Mouse (Mus musculus) neural tube, embryonic 14.5 days (tissue): ENCODE data around the gene Ccdc42. TPM values are rescaled to one million over a fixed set of nuclear protein-coding genes. Genes with fewer than 3 reads are reported as not detected.

Experiments
- ATAC-seq: fragments of 200-750 bp; cut with Nextera tagmentation; 2 replicates; pipeline ENCODE4 v1.8.0; 2017; ENCODE audit warnings: low read depth, mild to moderate bottlenecking, moderate TSS enrichment, moderate library complexity
- H3K27ac ChIP-seq: fragments of 300-500 bp; sonication (generic); 2 replicates; pipeline ENCODE4 v1.5.1; 2014; ENCODE audit warnings: low read depth, mild to moderate bottlenecking, control low read depth, low read length, moderate library complexity, mixed read lengths
- H3K27me3 ChIP-seq: fragments of 300-500 bp; sonication (generic); 2 replicates; pipeline ENCODE4 v1.6.1; 2014; ENCODE audit warnings: low read length; ENCODE audit not compliant: control insufficient read depth, insufficient read depth
- H3K36me3 ChIP-seq: fragments of 300-500 bp; sonication (generic); 2 replicates; pipeline ENCODE4 v1.6.1; 2014; ENCODE audit warnings: low read length, mixed read lengths; ENCODE audit not compliant: control insufficient read depth, insufficient read depth
- H3K4me1 ChIP-seq: fragments of 300-500 bp; sonication (generic); 2 replicates; pipeline ENCODE4 v1.6.1; 2014; ENCODE audit warnings: low read length; ENCODE audit not compliant: control insufficient read depth, insufficient read depth
- H3K4me2 ChIP-seq: fragments of 300-500 bp; sonication (generic); 2 replicates; pipeline ENCODE4 v1.6.1; 2014; ENCODE audit warnings: mild to moderate bottlenecking, low read depth, low read length, control low read depth
- H3K4me3 ChIP-seq: fragments of 300-500 bp; sonication (generic); 2 replicates; pipeline ENCODE4 v1.5.1; 2014; ENCODE audit warnings: low read depth, low read length, control low read depth, mixed read lengths
- H3K9ac ChIP-seq: fragments of 300-500 bp; sonication (generic); replicated peaks from 2 replicates; pipeline ENCODE4 v1.6.1; 2014; ENCODE audit warnings: low read depth, mild to moderate bottlenecking, control low read depth, low read length, mixed read lengths
- H3K9me3 ChIP-seq: fragments of 300-500 bp; sonication (generic); 2 replicates; pipeline ENCODE4 v1.6.1; 2016; ENCODE audit warnings: low read length; ENCODE audit not compliant: control insufficient read depth
- WGBS: fragments of 180-500 bp; shearing (Covaris S2); extraction: QIAGEN DNeasy Blood & Tissue Kit; methylation state at CpG from one replicate; pipeline ENCODE4 v1.1.7; 2014; 5-methylcytosine and 5-hydroxymethylcytosine counted together
- polyA plus RNA-seq: library from polyadenylated mRNA; unstranded; fragments of >200 nt; fragmentation: Nextera tagmentation; extraction: Ambion mirVana; gene quantifications from 2 replicates; pipeline ENCODE4 v1.2.1, GENCODE M21; 2014

Gene Ccdc42
- polyA plus RNA-seq, 1 experiment from 2014 or later = not detected

DNA sequence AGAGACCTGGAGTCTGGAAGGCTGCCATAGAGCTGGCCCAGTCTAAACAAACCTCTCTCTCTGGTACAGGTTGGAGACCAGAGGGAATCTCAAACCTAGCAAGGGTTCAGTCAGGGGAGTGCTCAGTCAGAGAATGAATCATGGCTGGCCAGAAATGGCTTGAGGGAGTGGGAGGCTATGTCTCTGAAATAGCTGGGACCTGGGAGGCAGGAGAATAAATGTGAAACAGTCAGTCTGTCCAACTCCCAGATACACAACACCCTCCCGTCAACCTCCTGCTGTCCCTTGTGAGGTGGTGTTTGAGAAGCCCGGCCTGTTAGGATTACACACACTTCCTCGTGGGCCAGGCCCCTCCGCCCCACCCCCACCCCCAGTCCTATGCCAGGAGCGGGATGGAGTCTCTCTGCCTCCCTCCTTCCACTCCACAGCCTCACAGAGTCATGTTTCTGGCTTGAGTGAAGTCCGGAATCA lies 13.8 kb downstream of the Ccdc42 start:
- H3K27me3 ChIP-seq = no peaks in the 10 kb centered on the region
- H3K36me3 ChIP-seq = no peaks in the 10 kb centered on the region
- no peak overlapping the region for H3K9ac ChIP-seq
- no peak for ATAC-seq
- no peak overlapping the region for H3K4me2 ChIP-seq
- no peak overlapping the region for H3K27ac ChIP-seq
- no peaks in the 10 kb centered on the region for H3K9me3 ChIP-seq
- no peaks in the 10 kb centered on the region for H3K4me1 ChIP-seq
- WGBS = 53% methylated on average over 6 of the region's 6 CpGs
- no peak overlapping the region for H3K4me3 ChIP-seq

DNA sequence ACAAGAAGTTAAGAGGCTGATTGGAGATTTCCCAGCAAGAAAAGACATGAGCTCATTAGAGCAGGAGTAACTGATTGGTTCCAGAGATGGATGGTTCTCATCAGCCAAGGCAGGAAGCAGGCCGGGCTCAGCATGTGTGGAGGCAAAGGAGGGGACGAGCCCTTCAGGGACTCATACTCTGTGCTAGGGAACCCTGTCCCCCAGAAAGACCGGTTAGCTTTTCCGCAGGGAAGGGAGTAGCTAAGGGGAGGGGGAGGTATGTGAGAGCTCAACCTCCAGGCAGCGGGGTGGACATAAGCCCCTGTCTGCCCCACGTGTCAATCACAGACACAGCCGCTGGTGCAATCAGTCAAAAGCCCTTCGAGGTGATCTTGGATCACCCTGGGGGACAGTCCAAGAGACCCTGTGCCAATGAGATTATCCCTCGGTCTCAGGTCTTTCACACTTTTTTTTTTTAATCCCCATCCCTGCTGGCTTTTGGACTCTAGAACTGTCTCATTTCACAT lies 14.7 kb downstream of the Ccdc42 start:
- Histone ChIP-seq H3K36me3 (no peaks in the 10 kb centered on the region), H3K27me3 (no peaks in the 10 kb centered on the region), H3K4me3 (no peak overlapping the region), H3K27ac (no peak overlapping the region), H3K4me1 (no peaks in the 10 kb centered on the region), H3K9me3 (no peaks in the 10 kb centered on the region), H3K9ac (no peak overlapping the region), H3K4me2 (no peak overlapping the region)
- ATAC-seq = no peak
- 26% methylated on average over 9 of the region's 9 CpGs for WGBS

DNA sequence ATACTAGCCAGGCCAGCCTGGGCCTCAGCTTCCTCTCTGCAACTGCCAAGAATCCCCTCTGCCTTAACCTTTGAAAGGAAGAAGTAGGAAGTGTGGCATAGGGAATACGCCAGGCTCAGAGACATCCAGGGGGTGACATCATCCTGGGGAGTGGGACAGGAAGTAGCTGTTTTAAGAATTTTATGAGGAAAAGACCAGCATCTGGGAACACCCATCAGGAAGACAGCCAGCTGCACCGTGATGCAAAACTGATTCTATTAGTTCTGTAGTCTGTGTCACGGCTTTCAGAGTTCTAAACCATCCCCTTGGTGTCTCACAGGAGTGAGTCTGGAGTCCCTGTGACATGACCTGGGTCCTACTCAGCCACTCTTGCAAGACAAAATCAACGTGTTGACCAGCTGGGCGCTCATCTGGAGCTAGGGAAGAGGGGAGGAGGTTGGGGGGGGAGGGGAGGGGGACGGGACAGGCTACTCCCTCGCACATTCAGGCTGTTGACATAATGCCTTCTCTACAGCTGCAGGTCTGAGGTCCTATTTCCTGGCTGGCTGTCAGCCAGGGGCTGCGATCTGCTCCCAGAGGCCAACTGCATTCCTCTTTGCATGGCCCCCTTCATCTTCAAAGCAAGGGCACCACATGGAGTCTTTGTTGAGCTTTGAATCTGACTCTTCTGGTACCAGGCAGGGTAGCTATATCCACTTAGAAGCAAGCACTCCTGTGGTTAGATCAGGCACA lies 15.5 kb downstream of the Ccdc42 start:
- Histone ChIP-seq H3K36me3 (no peaks in the 10 kb centered on the region), H3K27ac (no peak overlapping the region), H3K27me3 (no peaks in the 10 kb centered on the region), H3K9ac (no peak overlapping the region), H3K4me3 (no peak overlapping the region), H3K4me2 (no peak overlapping the region), H3K4me1 (no peaks in the 10 kb centered on the region), H3K9me3 (no peaks in the 10 kb centered on the region)
- no peak for ATAC-seq
- 23% methylated on average over 8 of the region's 8 CpGs for WGBS

GRCm38 (mm10) chr11:68607046-68607445 lies 20.2 kb downstream of the Ccdc42 start:
- H3K4me1 ChIP-seq = no peaks in the 10 kb centered on the region
- no peak for ATAC-seq
- no peak overlapping the region for H3K9ac ChIP-seq
- no peak overlapping the region for H3K4me2 ChIP-seq
- H3K36me3 ChIP-seq = no peaks in the 10 kb centered on the region
- WGBS = 87% methylated on average over 2 of the region's 2 CpGs
- H3K27me3 ChIP-seq = no peaks in the 10 kb centered on the region
- no peak overlapping the region for H3K27ac ChIP-seq
- no peak overlapping the region for H3K4me3 ChIP-seq
- H3K9me3 ChIP-seq = no peaks in the 10 kb centered on the region

DNA sequence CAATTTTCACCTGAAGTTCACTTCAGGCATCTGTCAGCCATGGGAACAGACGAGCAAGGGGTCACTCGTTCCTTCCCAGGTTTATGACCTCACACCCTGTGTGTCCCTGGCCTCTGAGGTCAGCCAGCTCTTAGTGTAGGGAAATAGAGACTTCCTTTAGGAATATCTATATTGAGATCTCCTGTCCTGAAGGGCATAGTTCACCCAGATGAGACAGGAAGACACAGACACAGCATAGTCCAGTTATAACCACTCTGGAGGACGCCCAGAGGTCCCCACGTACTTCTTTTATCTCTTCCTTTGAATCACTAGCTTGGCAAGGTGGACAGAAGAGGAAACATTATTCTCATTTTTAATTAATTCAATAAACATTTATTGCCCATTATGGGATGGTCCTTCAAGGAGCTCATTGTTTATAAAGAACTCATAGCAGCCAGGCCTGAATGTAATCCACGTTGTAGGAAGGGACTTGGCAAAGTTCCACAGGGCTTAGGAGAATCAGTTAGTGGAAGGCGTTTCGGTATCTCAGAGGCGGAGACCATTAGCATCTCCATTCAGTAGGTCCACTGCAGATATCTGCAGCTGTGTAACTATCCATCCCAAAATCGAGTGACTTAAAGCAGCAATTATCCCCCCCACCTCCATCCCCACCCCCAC lies 23.2 kb downstream of the Ccdc42 start:
- no peak for ATAC-seq
- no peaks in the 10 kb centered on the region for H3K9me3 ChIP-seq
- no peak overlapping the region for H3K4me3 ChIP-seq
- H3K27ac ChIP-seq = no peak overlapping the region
- no peak overlapping the region for H3K4me2 ChIP-seq
- no peaks in the 10 kb centered on the region for H3K36me3 ChIP-seq
- 58% methylated on average over 9 of the region's 9 CpGs for WGBS
- H3K4me1 ChIP-seq = no peaks in the 10 kb centered on the region
- H3K9ac ChIP-seq = no peak overlapping the region
- no peaks in the 10 kb centered on the region for H3K27me3 ChIP-seq

DNA sequence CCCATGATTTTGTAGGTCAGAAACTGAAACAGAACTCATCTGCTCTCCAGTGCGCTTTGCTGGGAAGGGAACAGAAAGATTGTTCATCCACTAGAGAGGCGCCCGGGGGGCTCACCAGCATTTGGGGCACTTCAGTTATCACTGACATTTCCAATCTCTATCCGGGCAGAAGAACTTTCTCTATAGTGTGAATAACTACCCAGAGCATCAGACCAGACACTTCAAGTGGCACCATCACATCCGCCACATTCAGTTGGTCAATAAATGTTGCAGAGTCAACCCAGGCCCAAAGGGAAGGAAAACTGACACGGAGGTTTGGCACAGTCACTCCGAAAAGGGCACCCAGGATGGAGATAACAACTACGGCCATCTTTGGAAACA lies 23.7 kb downstream of the Ccdc42 start:
- Histone ChIP-seq H3K27ac (no peak overlapping the region), H3K9ac (no peak overlapping the region), H3K27me3 (no peaks in the 10 kb centered on the region), H3K36me3 (no peaks in the 10 kb centered on the region), H3K4me3 (no peak overlapping the region), H3K4me2 (no peak overlapping the region), H3K4me1 (no peaks in the 10 kb centered on the region), H3K9me3 (no peaks in the 10 kb centered on the region)
- WGBS = 92% methylated on average over 8 of the region's 8 CpGs
- ATAC-seq = no peak

- H3K9ac ChIP-seq = no peak overlapping the region
- WGBS = 53% methylated on average over 5 of the region's 5 CpGs
- no peaks in the 10 kb centered on the region for H3K27me3 ChIP-seq
- H3K9me3 ChIP-seq = no peaks in the 10 kb centered on the region
- no peaks in the 10 kb centered on the region for H3K4me1 ChIP-seq
- H3K4me3 ChIP-seq = no peak overlapping the region
- H3K27ac ChIP-seq = no peak overlapping the region
- no peak overlapping the region for H3K4me2 ChIP-seq
- no peaks in the 10 kb centered on the region for H3K36me3 ChIP-seq
- no peak for ATAC-seq
These were observed 26.4 kb downstream of the Ccdc42 start for GRCm38 (mm10) chr11:68613071-68613711.

DNA sequence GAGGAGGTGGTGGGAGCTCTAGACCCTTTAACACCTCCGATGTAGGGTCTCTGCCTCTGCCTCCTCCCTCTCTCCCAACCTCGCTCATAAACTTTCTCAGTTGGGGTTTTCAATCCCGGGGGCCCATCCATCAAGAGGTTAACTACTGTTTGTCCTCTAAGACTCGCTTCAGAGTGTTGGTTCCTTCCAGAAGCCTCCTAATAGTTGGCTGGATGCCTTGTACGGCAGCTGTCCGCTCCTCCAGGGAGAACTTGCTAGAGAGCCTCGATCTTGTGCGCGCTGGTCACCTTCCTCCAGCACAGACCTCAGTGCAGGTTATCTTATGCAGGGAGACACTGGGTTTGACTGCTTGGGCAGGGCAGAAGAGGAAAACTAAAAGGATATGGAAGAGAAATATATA lies 35.9 kb downstream of the Ccdc42 start:
- WGBS = 63% methylated on average over 9 of the region's 9 CpGs
- H3K9ac ChIP-seq = no peak overlapping the region
- no peaks in the 10 kb centered on the region for H3K27me3 ChIP-seq
- H3K4me1 ChIP-seq = no peaks in the 10 kb centered on the region
- H3K4me3 ChIP-seq = no peak overlapping the region
- no peaks in the 10 kb centered on the region for H3K36me3 ChIP-seq
- H3K4me2 ChIP-seq = no peak overlapping the region; the same call in 1 of the 2 replicates
- H3K27ac ChIP-seq = no peak overlapping the region
- no peaks in the 10 kb centered on the region for H3K9me3 ChIP-seq
- ATAC-seq = no peak
